Comparison of ENCODE assay signal across 24 mouse cellular contexts in genomic region chr6:21831871-21832270, GRCm38 (mm10). TPM values are rescaled to one million over a fixed set of nuclear protein-coding genes. Genes with fewer than 3 reads are reported as not detected.
A peak's percentile ranks its signal among the peaks of the same experiment; 100 is the strongest.
DNase-seq lines count a peak whose midpoint lies in the region; ATAC-seq and TF ChIP-seq lines count a peak whose summit lies in the region.
"Had no signal": no experiment of that assay in that cellular context is flagged by ENCODE, and none has a peak within 500 bp of the region (broad histone marks: within the 10 kb centered on the region; RNA-seq: fewer than 3 reads in every experiment).

No protein-coding gene starts in this region.

- H3K27ac ChIP-seq in midbrain, embryonic 11.5 days (ENCODE audit: low read depth, low read length) = no peak overlapping the region
- no peak overlapping the region for H3K27ac ChIP-seq in midbrain, postnatal 0 days (ENCODE audit: low read depth, low read length)
- H3K27ac ChIP-seq: forebrain, embryonic 13.5 days; heart, embryonic 13.5 days; hindbrain, embryonic 10.5 days; hindbrain, postnatal 0 days; intestine, embryonic 15.5 days; liver, embryonic 15.5 days; neural tube, embryonic 13.5 days had no signal

- peak; percentile 34 for DNase-seq in gastrocnemius, adult 18-20 months (ENCODE audit: low spot score)
- no peak for DNase-seq in gastrocnemius, postnatal 25 days
- peak; percentile 6 for DNase-seq in midbrain, embryonic 11.5 days (ENCODE audit: low spot score, missing footprints)
- DNase-seq in midbrain, postnatal 0 days (ENCODE audit: low spot score) = no peak
- peak; percentile 68 for DNase-seq in adrenal gland, postnatal 14 days
- DNase-seq in left cerebral cortex, postnatal 10 days (ENCODE audit: extremely low spot score in 1 of 2, low spot score in 2 of 2) = no peak
- no peak for DNase-seq in urinary bladder, adult 2 months (ENCODE audit: low spot score)
- DNase-seq: B cell, adult 2 months; cerebellum, adult 9-10 months; cerebellum, postnatal 36 days; gastrocnemius, postnatal 36 days; kidney, adult 9 months; kidney, postnatal 10 days; liver; lung, embryonic 14.5 days; lung, postnatal 14 days; right cerebral cortex, postnatal 4 days had no signal

- H3K36me3 ChIP-seq in midbrain, embryonic 11.5 days (ENCODE audit: control insufficient read depth, insufficient read depth, low read length) = no peaks in the 10 kb centered on the region
- H3K36me3 ChIP-seq in midbrain, postnatal 0 days (ENCODE audit: insufficient read depth, low read length) = peaks cover 3% of the 10 kb centered on the region; the same call in 1 of the 2 replicates
- H3K36me3 ChIP-seq: intestine, embryonic 15.5 days; liver, embryonic 15.5 days had no signal

- H3K9me3 ChIP-seq in midbrain, embryonic 11.5 days (ENCODE audit: control insufficient read depth, low read length) = no peaks in the 10 kb centered on the region
- H3K9me3 ChIP-seq in midbrain, postnatal 0 days (ENCODE audit: low read length) = no peaks in the 10 kb centered on the region
- H3K9me3 ChIP-seq: forebrain, embryonic 13.5 days; heart, embryonic 13.5 days; hindbrain, embryonic 10.5 days; intestine, embryonic 15.5 days; liver, embryonic 15.5 days; neural tube, embryonic 13.5 days had no signal

- no peak overlapping the region for H3K4me3 ChIP-seq in midbrain, embryonic 11.5 days (ENCODE audit: low read depth, low read length)
- H3K4me3 ChIP-seq in midbrain, postnatal 0 days (ENCODE audit: low read depth, low read length) = no peak overlapping the region
- H3K4me3 ChIP-seq: forebrain, embryonic 13.5 days; heart, embryonic 13.5 days; hindbrain, embryonic 10.5 days; intestine, embryonic 15.5 days; liver, embryonic 15.5 days; neural tube, embryonic 13.5 days had no signal

- no peak for TF ChIP-seq CTCF in midbrain, postnatal 0 days (IDR thresholded peaks at IDR 0.05)

- WGBS in midbrain, embryonic 11.5 days = 94% methylated on average over 3 of the region's 3 CpGs
- 93% methylated on average over 3 of the region's 3 CpGs for WGBS in midbrain, postnatal 0 days

- H3K4me2 ChIP-seq in midbrain, embryonic 11.5 days = no peak overlapping the region
- no peak overlapping the region for H3K4me2 ChIP-seq in midbrain, postnatal 0 days (ENCODE audit: low read depth, low read length, poor library complexity, severe bottlenecking)
- H3K4me2 ChIP-seq: forebrain, embryonic 13.5 days; heart, embryonic 13.5 days; intestine, embryonic 15.5 days; liver, embryonic 15.5 days; lung, embryonic 14.5 days; neural tube, embryonic 13.5 days had no signal

- intact Hi-C loops in left cerebral cortex, postnatal 10 days (cut with DNase I) = no loop called here

- H3K27me3 ChIP-seq in midbrain, embryonic 11.5 days (ENCODE audit: control insufficient read depth, insufficient read depth, low read length) = no peaks in the 10 kb centered on the region
- H3K27me3 ChIP-seq in midbrain, postnatal 0 days (ENCODE audit: insufficient read depth, low read length) = no peaks in the 10 kb centered on the region
- H3K27me3 ChIP-seq: forebrain, embryonic 13.5 days; heart, embryonic 13.5 days; intestine, embryonic 15.5 days; liver, embryonic 15.5 days; neural tube, embryonic 13.5 days had no signal

- no peak for ATAC-seq in midbrain, embryonic 11.5 days (ENCODE audit: low FRiP score)
- no peak for ATAC-seq in midbrain, postnatal 0 days (ENCODE audit: low FRiP score)
- ATAC-seq: forebrain, embryonic 13.5 days; hindbrain, postnatal 0 days; intestine, embryonic 15.5 days had no signal

- H3K4me1 ChIP-seq in midbrain, embryonic 11.5 days (ENCODE audit: control insufficient read depth, insufficient read depth, low read length) = no peaks in the 10 kb centered on the region
- no peaks in the 10 kb centered on the region for H3K4me1 ChIP-seq in midbrain, postnatal 0 days (ENCODE audit: insufficient read depth, low read length)
- H3K4me1 ChIP-seq: forebrain, embryonic 13.5 days; hindbrain, embryonic 10.5 days; liver, embryonic 15.5 days had no signal

- H3K9ac ChIP-seq in midbrain, embryonic 11.5 days (ENCODE audit: low read length) = no peak overlapping the region
- H3K9ac ChIP-seq in midbrain, postnatal 0 days (replicated peaks; ENCODE audit: low read length, poor library complexity, severe bottlenecking) = no peak overlapping the region
- H3K9ac ChIP-seq: forebrain, embryonic 13.5 days; heart, embryonic 13.5 days; intestine, embryonic 15.5 days; liver, embryonic 15.5 days; lung, embryonic 14.5 days; neural tube, embryonic 13.5 days had no signal

RNA-seq across cellular contexts. Expression of gene Tspan12, which starts 20.4 kb away (rescaled TPM):
- 10 to 100 TPM; 11.7 to 13.3 TPM for total RNA-seq in gastrocnemius, adult 18-20 months (2021)
- 10 to 100 TPM; 13.9 to 37.2 TPM for total RNA-seq in gastrocnemius, postnatal 25 days (2021)
- polyA plus RNA-seq in midbrain, embryonic 11.5 days (2014; fragmentation: Nextera tagmentation; extraction: Ambion mirVana) = 53.2 and 64.8 TPM in 2 replicates
- total RNA-seq in midbrain, postnatal 0 days (2014; rRNA removed) = 22.5 and 30.2 TPM in 2 replicates
- polyA plus RNA-seq in midbrain, postnatal 0 days (2015; fragmentation: Nextera tagmentation; extraction: Ambion mirVana) = 50.0 and 54.7 TPM in 2 replicates
- total RNA-seq in adrenal gland, postnatal 14 days (2021) = 177 and 191 TPM in 2 replicates
- total RNA-seq in left cerebral cortex, postnatal 10 days (2021) = 10 to 100 TPM; 19.3 to 23.4 TPM
- 24.7 and 27.9 TPM in 2 replicates for polyA plus RNA-seq in urinary bladder, adult 2 months (2012; rRNA removed)

Comparison
In these comparisons a context has a peak if more than half of its experiments do, and no peak if none do; other contexts are left out.
1. DNase-seq: peak in gastrocnemius, adult 18-20 months (single experiment), midbrain, embryonic 11.5 days (single experiment) and adrenal gland, postnatal 14 days (single experiment); none in gastrocnemius, postnatal 25 days (single experiment), midbrain, postnatal 0 days (single experiment), left cerebral cortex, postnatal 10 days (0 of 2) and urinary bladder, adult 2 months (single experiment).